Mouse (Mus musculus): ENCODE data around the gene Olfr190. TPM values are rescaled to one million over a fixed set of nuclear protein-coding genes. Genes with fewer than 3 reads are reported as not detected.
"Not testable (repeated sequence)": the region's sequence is repeated elsewhere in the genome, so short reads cannot be mapped to it uniquely, and the experiment has no call there.

Gene Olfr190
- not detected for total RNA-seq (2022)

- DNase-seq (ENCODE audit: low spot score in 2 of 2): no peak
These were observed at the start of gene Olfr190 for GRCm38 (mm10) chr16:59077905-59078304. Gene Olfr190 (minus strand): TSS chr16:59078005.

- no peak for DNase-seq (ENCODE audit: low spot score in 2 of 2)
These were observed 43.2 kb upstream of the Olfr190 start, which contains the start of gene Olfr194 for GRCm38 (mm10) chr16:59120969-59121368. Gene Olfr194 (minus strand): TSS chr16:59121069.

- DNase-seq (ENCODE audit: low spot score in 2 of 2): no peak
These were observed 34.0 kb upstream of the Olfr190 start, which contains the start of gene Olfr193 for GRCm38 (mm10) chr16:59111781-59112180. Gene Olfr193 (minus strand): TSS chr16:59111881.

- DNase-seq (ENCODE audit: low spot score in 2 of 2): not testable (repeated sequence)
These were observed 30.7 kb upstream of the Olfr190 start for GRCm38 (mm10) chr16:59108522-59108921.

GRCm38 (mm10) chr16:59105312-59105711, 27.5 kb upstream of the Olfr190 start:
- no peak for DNase-seq (ENCODE audit: low spot score in 2 of 2)

- DNase-seq (ENCODE audit: low spot score in 2 of 2): not testable (repeated sequence)
These were observed 11.9 kb upstream of the Olfr190 start, which contains the start of gene Olfr191 for GRCm38 (mm10) chr16:59089722-59090121. Gene Olfr191 (minus strand): TSS chr16:59089822.

- not testable (repeated sequence) for DNase-seq (ENCODE audit: low spot score in 2 of 2)
These were observed 3.3 kb upstream of the Olfr190 start for GRCm38 (mm10) chr16:59081113-59081512.

- DNase-seq (ENCODE audit: low spot score in 2 of 2): no peak
These were observed 4.3 kb downstream of the Olfr190 start for GRCm38 (mm10) chr16:59073520-59073919.

GRCm38 (mm10) chr16:59071755-59072154, 6.0 kb downstream of the Olfr190 start:
- no peak for DNase-seq (ENCODE audit: low spot score in 2 of 2)

- not testable (repeated sequence) for DNase-seq (ENCODE audit: low spot score in 2 of 2)
These were observed 15.4 kb downstream of the Olfr190 start for GRCm38 (mm10) chr16:59062411-59062810.

- not testable (repeated sequence) for DNase-seq (ENCODE audit: low spot score in 2 of 2)
These were observed 28.5 kb downstream of the Olfr190 start for GRCm38 (mm10) chr16:59049286-59049685.

- DNase-seq (ENCODE audit: low spot score in 2 of 2): no peak
These were observed 28.9 kb downstream of the Olfr190 start for GRCm38 (mm10) chr16:59048860-59049259.

- DNase-seq (ENCODE audit: low spot score in 2 of 2): no peak
These were observed 30.2 kb downstream of the Olfr190 start for GRCm38 (mm10) chr16:59047579-59047978.

GRCm38 (mm10) chr16:59045835-59046234, 32.0 kb downstream of the Olfr190 start:
- no peak for DNase-seq (ENCODE audit: low spot score in 2 of 2)

GRCm38 (mm10) chr16:59039710-59040109, 38.1 kb downstream of the Olfr190 start, which contains the start of gene Olfr187:
Gene Olfr187 (minus strand): TSS chr16:59039767.
- no peak for DNase-seq (ENCODE audit: low spot score in 2 of 2)

- no peak for DNase-seq (ENCODE audit: low spot score in 2 of 2)
These were observed 47.6 kb downstream of the Olfr190 start, which contains the start of gene Olfr186 for GRCm38 (mm10) chr16:59030191-59030590. Gene Olfr186 (minus strand): TSS chr16:59030291.

Other genes with a start within 250 kb of the Olfr190 start
- gene Olfr177, start 203.2 kb downstream of the Olfr190 start, total RNA-seq (2022): not detected
- not detected for gene Olfr178, start 185.9 kb downstream of the Olfr190 start, total RNA-seq (2022)
- not detected for gene Olfr181, start 149.2 kb downstream of the Olfr190 start, total RNA-seq (2022)
- gene Olfr180, start 148.6 kb downstream of the Olfr190 start, total RNA-seq (2022): not detected
- not detected for gene Olfr183, start 82.6 kb downstream of the Olfr190 start, total RNA-seq (2022)
- gene Olfr186, start 47.7 kb downstream of the Olfr190 start, total RNA-seq (2022): not detected
- gene Olfr187, start 38.2 kb downstream of the Olfr190 start, total RNA-seq (2022): not detected
- gene Olfr191, start 11.8 kb upstream of the Olfr190 start, total RNA-seq (2022): not detected
- not detected for gene Olfr193, start 33.9 kb upstream of the Olfr190 start, total RNA-seq (2022)
- gene Olfr194, start 43.1 kb upstream of the Olfr190 start, total RNA-seq (2022): not detected
- not detected for gene Olfr195, start 69.0 kb upstream of the Olfr190 start, total RNA-seq (2022)
- not detected for gene Olfr196, start 92.4 kb upstream of the Olfr190 start, total RNA-seq (2022)
- not detected for gene Olfr198, start 125.5 kb upstream of the Olfr190 start, total RNA-seq (2022)
- not detected for gene Olfr199, start 141.8 kb upstream of the Olfr190 start, total RNA-seq (2022)
- gene Olfr201, start 194.6 kb upstream of the Olfr190 start, total RNA-seq (2022): not detected
- gene Olfr202, start 208.8 kb upstream of the Olfr190 start, total RNA-seq (2022): not detected
- not detected for gene Olfr203, start 220.9 kb upstream of the Olfr190 start, total RNA-seq (2022)
- gene Olfr204, start 240.2 kb upstream of the Olfr190 start, total RNA-seq (2022): under 1 TPM in 1 of 4 experiments, not detected in 3; 0.13 TPM

Data from left cerebral cortex, adult 8-10 months (tissue).